Mouse (Mus musculus) kidney, postnatal 14 days (tissue): ENCODE data around the gene Bbs2.
A peak's percentile ranks its signal among the peaks of the same experiment; 100 is the strongest.

Experiments
- DNase-seq: peaks from one replicate; pipeline ENCODE4 v3.0.0; 2022; ENCODE audit warnings: mixed read lengths

The Bbs2 gene

DNA sequence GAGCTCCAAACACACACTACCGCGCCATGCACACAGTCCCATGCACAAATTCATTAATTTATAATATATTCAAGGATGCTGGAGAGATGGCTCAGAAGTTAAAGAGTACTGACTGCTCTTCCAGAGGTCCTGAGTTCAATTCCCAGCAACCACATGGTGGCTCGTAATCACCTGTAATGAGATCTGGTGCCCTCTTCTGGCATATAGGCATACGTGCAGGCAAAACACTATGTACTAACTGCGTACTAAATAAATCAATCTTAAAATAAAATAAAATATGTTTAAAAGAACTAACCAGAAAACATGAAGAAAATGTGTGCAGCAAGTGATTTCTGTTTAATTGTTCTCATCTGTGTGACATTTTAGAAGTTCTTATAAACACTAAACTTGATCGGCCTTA is 4.4 kb downstream of the Bbs2 start:
- DNase-seq: no peak

DNA sequence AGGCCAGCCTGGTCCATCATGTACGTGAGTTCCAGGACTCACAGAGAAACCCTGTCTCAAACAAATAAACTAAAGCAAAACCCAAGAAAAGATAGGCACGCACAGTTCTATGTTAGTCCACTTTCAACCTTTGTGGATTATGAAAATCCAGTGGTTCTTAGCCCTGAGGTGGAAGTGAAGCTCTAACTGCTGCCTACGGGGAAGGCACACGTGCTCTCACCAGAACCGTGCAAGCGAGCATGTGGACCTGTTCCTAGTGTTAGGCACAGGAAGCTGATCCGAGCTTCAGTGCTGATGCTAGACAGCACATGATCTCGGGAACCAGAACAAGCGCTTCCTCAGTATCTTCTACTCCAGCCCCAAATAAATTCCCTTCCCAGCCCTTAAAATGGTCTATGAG is 5.9 kb downstream of the Bbs2 start:
- no peak for DNase-seq

DNA sequence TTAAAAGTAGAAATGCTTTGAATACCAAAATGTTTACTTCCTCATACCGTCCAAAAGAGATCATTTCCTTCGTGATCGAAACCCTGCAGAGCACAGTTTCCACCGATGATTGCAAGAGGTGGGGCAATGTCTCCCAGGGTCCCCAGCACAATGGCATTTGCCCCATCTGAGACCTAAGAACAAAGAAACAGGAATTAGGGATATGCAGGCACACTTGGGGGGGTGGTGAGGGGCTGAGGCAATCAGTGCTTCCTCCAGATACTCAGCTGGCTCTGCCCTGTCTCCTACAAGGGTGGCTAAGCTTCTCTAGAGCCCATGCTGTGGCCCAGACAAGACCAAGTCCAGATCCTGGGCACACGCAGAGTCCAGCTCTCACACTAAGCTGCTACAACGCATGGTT is 9.0 kb downstream of the Bbs2 start:
- no peak for DNase-seq

DNA sequence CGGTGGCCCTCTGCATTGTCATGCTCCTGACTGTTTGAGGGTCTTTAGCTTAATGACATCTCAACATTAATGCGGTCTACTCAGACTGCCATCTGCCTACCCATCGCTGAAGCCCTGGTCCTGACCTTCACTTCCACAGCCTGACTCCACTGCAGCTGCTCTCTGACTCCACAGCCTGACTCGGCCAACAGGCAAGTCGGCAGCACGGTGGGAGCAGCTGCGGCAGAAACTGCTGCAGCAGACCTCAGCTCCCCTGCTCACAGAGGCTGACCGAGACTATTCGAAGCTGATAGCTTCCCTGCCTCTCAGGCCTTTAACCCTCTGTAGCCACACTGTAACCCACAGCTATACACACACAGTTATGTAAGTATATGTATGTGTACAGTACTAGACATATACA is 10.8 kb downstream of the Bbs2 start:
- DNase-seq: no peak

DNA sequence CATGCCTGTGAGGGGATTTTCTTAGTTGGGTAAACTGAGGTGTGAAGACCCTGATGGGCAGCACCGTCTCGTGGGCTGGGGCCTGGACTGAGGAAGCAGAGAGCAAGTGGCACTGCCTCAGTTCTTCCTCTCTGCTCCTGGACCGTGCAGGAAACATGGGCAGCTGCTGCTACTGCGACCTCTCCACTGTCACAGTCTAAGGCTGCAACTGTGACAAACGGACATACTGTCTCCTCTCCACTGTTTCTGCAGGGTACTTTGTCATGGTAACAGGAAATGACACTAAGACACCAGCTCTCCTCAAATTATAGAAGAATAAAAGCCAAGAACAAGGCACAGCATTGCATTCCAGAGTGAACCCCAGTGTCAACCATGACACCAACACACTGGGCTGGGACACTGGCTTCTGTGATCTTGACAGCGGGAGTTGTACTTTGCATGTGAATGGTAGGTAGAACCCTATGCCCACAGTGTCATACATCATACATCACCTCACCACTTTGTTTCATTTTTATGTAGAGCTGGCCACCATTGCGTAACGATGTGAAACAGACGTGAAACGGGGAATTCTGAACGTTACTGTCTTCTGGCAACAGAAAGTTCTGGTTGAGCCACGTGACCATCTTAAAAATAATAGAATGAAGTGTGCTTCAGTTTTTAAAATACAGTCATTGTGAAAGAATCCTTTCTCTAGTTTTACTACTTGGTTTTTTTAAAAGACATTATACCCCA is 22.1 kb downstream of the Bbs2 start:
- DNase-seq: no peak

DNA sequence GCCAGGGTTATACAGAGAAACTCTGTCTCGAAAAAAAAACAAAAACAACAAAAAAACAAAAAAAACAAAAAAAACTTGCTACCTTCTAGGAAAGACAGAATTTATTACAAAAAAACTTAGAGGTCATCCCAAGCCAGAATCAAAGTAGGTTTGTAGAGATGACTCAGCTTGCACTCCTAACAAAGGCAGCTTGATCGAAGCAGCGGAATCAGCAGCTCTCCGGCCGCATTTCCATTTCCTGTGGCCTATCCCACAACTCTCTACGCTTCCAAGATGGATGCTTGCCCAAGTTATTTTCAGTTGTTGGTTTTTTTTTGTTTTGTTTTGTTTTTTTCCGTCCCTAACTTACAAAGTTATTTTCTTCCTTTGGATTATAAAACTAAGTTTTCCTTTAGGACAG is 29.9 kb downstream of the Bbs2 start:
- DNase-seq: peak; percentile 6

DNA sequence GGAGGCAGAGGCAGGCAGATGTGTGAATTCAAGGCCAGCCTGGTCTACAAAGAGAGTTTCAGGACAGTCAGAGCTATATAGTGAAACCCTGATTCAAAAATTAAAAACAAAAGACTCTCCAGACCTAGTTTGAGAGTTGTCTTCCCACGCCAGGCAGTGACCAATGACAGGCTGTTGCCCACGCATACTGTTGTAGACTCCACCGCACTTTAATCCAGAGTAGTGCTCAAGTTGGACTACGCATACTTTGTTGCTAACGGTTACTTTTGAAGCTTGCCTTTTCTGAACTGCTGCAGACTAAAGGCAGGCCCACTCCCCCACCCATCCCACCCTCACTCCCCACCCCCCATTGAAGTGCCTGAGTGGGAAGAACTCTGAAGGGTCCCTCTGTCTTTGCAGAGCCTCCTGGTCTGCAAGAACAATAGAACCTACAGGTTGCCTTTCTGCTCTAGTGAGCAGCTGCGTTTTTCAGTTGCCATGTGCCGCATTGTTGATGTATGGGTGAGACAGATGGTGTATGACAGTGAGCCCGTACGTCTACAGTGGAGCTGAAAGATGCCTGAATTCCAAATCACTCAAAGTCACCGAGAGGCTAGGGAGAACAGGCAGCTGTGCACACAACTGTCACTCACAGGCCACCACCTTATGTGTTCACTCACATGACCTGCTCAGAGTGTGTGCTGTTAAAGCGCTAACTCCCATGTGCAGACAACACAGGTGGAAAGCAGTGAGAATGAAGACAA is 32.4 kb downstream of the Bbs2 start:
- DNase-seq: no peak

DNA sequence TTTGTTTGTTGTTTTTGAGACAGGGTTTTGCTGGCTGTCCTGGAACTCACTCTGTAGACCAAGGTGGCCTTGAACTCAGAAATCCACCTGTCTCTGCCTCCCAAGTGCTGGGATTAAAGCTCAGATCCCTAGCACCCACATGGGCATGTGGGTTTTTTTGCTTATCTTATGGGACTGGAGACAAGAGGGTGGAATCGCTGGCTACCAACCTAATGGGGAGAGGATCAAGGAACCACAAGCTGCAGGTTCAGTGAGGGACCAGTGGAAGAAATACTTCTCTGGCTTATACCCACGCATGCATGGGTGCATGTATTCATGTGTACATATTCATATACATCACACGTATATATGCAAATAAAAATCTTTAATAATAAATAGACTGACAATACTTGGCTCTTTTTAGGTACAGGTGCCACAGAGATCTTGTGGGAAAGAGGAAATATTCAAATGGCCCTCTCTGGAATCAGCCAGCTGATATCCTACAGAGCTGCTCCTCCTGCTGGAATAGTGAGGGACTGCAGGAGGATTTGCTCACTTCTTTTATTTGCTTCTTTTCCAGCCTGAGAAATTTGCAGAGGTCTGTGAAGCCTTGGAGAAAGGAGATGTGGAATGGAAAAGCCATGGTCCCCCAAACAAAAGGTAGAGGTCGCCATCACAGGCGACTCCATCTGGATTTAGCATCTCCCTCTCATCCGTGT is 41.4 kb downstream of the Bbs2 start:
- DNase-seq: peak; percentile 58

DNA sequence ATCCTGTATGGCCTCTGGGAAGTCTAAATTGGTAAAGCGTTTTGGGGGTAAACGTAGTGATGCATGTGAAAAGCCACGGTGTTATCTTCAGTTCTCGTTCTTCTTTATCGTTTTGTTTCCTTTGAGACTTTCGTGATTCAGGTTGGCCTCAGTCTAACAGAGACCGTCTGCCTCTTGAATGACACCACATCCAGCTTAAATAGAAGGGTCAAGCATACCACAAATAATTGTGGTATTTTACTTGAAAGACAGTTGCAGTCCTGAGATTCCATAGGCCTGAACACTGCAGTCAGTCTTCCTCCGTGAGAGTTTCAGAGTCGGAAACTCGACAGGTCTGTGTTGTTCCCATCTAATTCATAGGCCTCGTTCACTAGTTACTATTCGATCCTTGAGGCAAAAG is 46.0 kb downstream of the Bbs2 start:
- no peak for DNase-seq

DNA sequence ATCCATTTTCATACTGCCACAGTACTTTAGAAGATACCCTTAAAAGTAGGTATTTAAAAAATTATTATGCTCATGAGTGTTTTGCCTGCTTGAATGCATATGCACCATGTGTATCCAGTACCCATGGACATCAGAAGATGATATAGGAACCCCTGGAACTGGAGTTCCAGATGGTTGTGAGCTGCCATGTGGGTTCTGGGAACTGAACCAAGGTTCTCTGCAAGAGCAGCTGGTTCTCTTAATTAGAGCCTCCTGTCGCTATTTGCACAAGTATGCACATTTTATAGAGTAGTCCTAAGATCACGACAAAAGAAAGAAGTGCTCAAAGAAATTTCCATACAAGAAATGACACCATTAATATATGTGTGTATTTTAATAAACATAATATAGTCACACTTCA is 50.9 kb downstream of the Bbs2 start:
- no peak for DNase-seq

DNA sequence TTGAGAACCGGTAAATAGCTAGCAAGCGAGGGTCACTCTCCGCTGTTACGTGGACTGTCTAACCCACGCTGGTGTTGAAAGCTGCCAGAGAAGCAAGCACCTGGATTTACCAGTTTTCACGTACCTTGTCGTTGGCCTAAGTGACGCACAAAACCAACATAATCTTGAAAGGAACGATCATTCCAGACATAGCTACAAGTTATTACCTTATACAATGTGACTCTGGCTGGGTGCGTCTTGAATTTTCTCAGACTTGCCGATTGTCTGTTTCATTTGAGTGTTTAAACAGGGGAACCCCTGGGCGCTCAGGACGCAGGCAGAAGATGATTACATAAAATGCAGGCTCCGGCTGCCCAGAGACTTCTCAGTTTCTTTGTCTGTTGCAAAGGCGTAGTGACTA is 60.9 kb downstream of the Bbs2 start:
- peak; percentile 21 for DNase-seq

DNA sequence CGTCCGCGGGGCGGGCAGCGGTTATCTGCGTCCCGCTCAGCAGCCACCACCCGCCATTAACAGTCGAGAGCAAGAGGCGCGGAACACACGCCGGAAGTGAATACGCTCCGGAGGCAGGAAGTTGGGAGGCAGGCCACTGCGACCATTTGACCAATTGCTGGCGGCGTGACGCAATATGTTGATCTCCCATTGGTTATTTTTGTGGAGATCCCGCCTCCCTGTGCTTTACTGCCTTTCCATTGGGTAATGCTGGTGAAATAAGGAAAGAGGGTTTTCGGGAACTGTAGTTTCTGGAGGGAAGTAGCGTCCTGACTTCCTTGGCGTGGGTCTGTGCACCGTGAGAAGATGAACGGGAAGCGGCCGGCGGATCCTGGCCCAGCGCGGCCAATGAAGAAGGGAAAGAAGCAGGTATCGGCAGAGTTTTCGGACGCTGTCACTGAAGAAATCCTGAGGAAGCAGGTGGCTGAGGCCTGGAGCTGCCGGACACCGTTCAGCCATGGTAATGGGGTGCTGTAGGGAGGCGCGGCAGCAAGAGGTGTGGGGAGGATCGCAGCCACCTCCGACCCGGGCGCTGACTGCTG is 61.7 kb downstream of the Bbs2 start, which contains the start of the genes Nudt21 and Ogfod1:
Nudt21 (minus strand) TSS at position 88 of the 581 bp plus-strand sequence.
Ogfod1 (plus strand) TSS at position 255 of the 581 bp plus-strand sequence.
- DNase-seq: peak; percentile 97

DNA sequence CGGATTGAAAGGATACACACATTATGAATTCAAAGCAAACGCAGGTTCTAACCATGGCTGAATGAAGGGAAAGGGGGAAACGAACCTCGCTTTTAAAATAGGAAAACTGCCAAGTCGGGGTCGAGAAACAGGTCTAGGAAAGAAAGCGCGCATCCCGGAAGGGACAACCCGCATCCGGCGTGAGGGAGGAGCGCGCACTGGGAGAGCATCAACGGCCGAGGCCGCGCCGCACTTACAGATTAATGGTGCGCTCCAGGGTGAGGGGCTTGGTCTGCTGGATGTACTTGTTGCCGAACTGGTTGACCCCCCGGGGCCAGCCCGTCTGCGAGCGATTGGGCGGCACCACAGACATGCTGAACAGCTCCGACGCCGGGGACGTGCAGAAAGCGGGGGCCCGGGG is 62.2 kb downstream of the Bbs2 start:
- peak; percentile 76 for DNase-seq

DNA sequence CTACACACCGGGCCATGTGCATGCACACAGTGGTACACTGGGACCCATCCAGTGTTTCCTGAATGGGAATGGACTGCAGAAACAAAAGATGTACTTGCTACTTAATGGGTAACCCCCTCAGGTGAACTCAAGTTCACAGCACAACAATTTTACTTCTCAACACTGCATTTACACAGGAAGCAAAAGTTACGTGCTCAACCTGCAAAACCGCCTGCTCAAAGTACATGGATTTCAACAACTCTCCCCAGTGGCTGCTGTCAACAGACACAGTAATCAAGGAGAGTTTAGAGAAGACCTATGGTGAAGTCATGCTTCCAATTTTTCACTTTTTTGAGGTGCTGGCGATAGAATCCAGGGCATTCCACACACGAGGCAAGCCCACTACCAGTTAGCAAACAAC is 63.5 kb downstream of the Bbs2 start:
- no peak for DNase-seq

DNA sequence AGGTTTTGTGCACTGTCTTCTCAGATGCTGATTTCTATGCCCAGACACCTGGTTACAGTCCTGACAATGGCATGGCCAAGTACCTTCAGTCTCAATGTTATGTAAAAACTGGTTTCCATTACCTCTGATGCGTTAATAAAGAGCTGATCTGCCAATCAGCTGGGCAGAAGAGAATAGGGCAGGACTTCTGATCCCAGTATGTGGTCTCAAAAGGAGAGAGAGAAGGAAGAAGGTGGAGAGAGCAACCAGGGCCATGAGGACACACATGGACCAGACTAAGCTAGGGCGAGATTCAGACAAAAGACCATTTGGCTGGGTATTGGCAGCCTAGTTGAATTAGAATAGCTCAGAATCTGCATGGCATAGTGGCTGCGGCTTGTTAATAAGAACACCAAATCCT is 65.1 kb downstream of the Bbs2 start:
- no peak for DNase-seq

DNA sequence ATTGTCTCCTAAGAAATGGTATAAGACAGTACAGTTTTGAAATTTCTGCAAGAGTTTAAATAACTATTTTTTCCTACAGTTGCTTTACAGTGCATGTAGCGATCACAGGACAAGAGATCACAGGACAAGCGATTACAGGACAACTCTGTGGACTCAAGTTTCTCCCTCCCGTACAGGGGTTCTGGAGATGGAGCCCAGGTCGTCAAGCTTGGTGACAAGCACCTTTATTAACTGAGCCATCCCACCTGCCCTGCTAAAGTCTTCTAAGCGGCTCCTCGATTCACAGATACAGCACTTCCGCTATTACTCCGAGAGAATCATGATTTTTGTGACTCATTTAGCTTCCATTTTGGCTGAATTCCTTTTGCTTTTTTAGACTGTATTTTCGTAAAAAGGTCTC is 69.0 kb downstream of the Bbs2 start:
- no peak for DNase-seq

DNA sequence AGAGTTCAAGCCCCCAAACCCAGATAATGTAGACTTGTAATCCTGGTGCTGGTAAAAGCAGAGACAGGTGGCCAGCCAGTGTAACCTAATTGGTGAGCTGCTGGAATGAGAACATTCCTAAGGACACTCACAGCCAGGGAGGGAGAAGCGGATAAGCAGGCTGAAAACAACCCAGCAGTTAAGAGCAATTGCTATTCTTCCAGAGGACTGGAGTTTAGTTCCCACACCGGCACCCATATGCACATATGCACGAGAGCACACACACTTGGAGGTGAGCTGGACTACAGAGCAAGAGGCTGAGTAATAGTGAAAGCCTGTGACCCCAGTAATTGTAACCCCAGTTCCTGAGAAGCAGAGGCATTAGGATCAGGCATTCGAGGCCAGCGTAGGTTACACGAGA is 74.8 kb downstream of the Bbs2 start:
- no peak for DNase-seq
